Mouse (Mus musculus) stomach, postnatal 0 days (tissue): Measurements from ENCODE around the gene Sfrp2. TPM values are rescaled to one million over a fixed set of nuclear protein-coding genes. Genes with fewer than 3 reads are reported as not detected.

Source experiments
- ATAC-seq: fragments of 200-750 bp; cut with Nextera tagmentation; 2 replicates; pipeline ENCODE4 v1.8.0; 2017; ENCODE audit not compliant: low FRiP score, low TSS enrichment
- DNase-seq: peaks from one replicate; pipeline ENCODE4 v3.0.0-alpha.2; 2016; ENCODE audit warnings: low spot score
- H3K27ac ChIP-seq: fragments of 300-500 bp; sonication (generic); replicated peaks from 2 replicates; pipeline ENCODE4 v1.5.1; 2014; ENCODE audit warnings: mild to moderate bottlenecking, control low read depth
- H3K27me3 ChIP-seq: fragments of 300-500 bp; sonication (generic); 2 replicates; pipeline ENCODE4 v1.6.1; 2014; ENCODE audit warnings: low read length; ENCODE audit not compliant: control insufficient read depth, insufficient read depth
- H3K36me3 ChIP-seq: fragments of 300-500 bp; sonication (generic); 2 replicates; pipeline ENCODE4 v1.6.1; 2014; ENCODE audit warnings: low read length, mixed read lengths; ENCODE audit not compliant: control insufficient read depth, insufficient read depth
- H3K4me1 ChIP-seq: fragments of 300-500 bp; sonication (generic); replicated peaks from 2 replicates; pipeline ENCODE4 v1.6.1; 2014; ENCODE audit warnings: antibody characterized with exemption; ENCODE audit not compliant: control insufficient read depth, insufficient read depth
- H3K4me2 ChIP-seq: fragments of 300-500 bp; sonication (generic); replicated peaks from 2 replicates; pipeline ENCODE4 v1.6.1; 2014; ENCODE audit warnings: low read depth, mild to moderate bottlenecking, control low read depth, moderate library complexity
- H3K4me3 ChIP-seq: fragments of 300-500 bp; sonication (generic); 2 replicates; pipeline ENCODE4 v1.5.1; 2014; ENCODE audit warnings: low read depth, low read length, control low read depth
- H3K9ac ChIP-seq: fragments of 300-500 bp; sonication (generic); 2 replicates; pipeline ENCODE4 v1.6.1; 2014; ENCODE audit warnings: mild to moderate bottlenecking, low read length, control low read depth, mixed read lengths
- H3K9me3 ChIP-seq: fragments of 300-500 bp; sonication (generic); 2 replicates; pipeline ENCODE4 v1.6.1; 2016; ENCODE audit warnings: low read length; ENCODE audit not compliant: control insufficient read depth
- CTCF ChIP-seq: IDR thresholded peaks from 2 replicates; pipeline ENCODE4 v1.5.1; 2016; ENCODE audit warnings: antibody characterized with exemption, low read depth, mild to moderate bottlenecking, moderate library complexity
- EP300 ChIP-seq: optimal IDR thresholded peaks from 2 replicates; pipeline ENCODE3; 2016; ENCODE audit warnings: antibody characterized with exemption
- WGBS: fragments of 180-500 bp; shearing (Covaris S2); extraction: QIAGEN DNeasy Blood & Tissue Kit; methylation state at CpG from one replicate; pipeline ENCODE4 v1.1.7; 2014; 5-methylcytosine and 5-hydroxymethylcytosine counted together
- polyA plus RNA-seq: library from polyadenylated mRNA; unstranded; fragments of >200 nt; fragmentation: Nextera tagmentation; extraction: Ambion mirVana; gene quantifications from 2 replicates; pipeline ENCODE4 v1.2.1, GENCODE M21; 2015

The Sfrp2 gene
- polyA plus RNA-seq, 1 experiment from 2014 or later, result 118 TPM

DNA sequence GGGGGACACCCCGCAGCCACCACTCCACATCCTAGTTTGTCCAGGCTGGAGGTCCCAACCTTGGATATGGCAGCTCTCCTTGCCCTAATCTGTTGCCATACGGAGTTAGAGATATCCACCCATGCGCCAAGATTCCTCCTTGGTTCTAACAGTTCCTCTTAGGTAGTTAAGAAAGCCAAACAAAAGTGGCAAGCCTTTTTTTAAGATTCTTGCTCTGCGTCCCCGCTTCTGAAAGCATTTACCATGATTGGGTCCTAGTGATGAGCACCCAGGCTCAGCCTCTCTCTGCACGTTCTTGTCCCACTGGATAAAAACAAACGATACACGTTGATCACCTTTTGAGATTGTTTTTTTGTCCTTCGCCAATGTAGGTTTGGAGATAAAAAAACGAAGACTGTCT lies 1.0 kb downstream of the Sfrp2 start:
- H3K9me3 ChIP-seq, result no peaks in the 10 kb centered on the region
- TF ChIP-seq EP300, result no peak
- TF ChIP-seq CTCF, result no peak
- H3K4me1 ChIP-seq, result peaks cover 11% of the 10 kb centered on the region
- H3K9ac ChIP-seq, result peak overlapping the region; percentile 59
- ATAC-seq (no peak), DNase-seq (no peak)
- 23% methylated on average over 10 of the region's 10 CpGs for WGBS
- H3K36me3 ChIP-seq, result peaks cover 7% of the 10 kb centered on the region; the same call in 1 of the 2 replicates
- H3K4me2 ChIP-seq, result peak overlapping the region; percentile 77
- peak overlapping the region; percentile 50 for H3K4me3 ChIP-seq
- no peak overlapping the region for H3K27ac ChIP-seq
- H3K27me3 ChIP-seq, result no peaks in the 10 kb centered on the region

DNA sequence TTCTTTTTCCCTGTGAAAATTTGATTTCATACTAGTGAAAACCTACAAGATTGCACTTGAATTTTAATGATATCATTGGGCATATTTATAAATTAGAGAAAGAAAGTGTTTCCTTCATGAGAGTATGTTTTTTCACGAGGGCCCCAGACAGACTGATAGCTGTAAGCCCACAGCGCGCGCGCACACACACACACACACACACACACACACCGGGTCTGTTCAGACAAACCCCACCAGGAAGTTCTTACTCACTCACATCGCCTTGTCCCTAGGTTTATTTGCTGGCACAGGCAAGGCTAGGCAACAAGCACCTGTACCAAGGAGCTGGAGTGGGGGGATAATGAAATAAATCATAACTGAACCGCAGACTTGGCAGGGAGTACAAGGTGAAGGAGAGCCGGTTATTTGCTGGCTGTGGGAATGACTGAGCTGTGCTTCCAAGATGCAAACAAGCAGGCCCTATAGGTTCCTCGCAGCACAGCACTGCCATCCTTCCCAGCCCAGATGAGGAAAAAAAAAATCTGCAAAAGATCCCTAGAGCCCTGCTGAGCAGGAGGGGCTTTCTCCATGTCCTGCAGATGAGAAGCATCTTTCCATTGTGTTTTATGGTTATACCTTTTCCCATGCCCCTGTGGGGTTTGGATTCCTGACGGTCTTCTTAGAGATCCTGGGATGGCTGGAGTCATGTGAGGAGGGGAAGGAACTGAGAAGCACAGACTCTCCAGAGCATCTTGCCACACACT lies 2.3 kb downstream of the Sfrp2 start:
- no peak overlapping the region for H3K27ac ChIP-seq
- peak overlapping the region; percentile 41 for H3K4me2 ChIP-seq
- H3K9ac ChIP-seq, result no peak overlapping the region
- no peak for DNase-seq
- H3K4me3 ChIP-seq, result peak overlapping the region; percentile 10; the same call in 1 of the 2 replicates
- 40% methylated on average over 11 of the region's 11 CpGs for WGBS
- ATAC-seq, result no peak
- TF ChIP-seq CTCF, result no peak
- no peak for TF ChIP-seq EP300
- peaks cover 11% of the 10 kb centered on the region for H3K4me1 ChIP-seq
- peaks cover 7% of the 10 kb centered on the region; the same call in 1 of the 2 replicates for H3K36me3 ChIP-seq
- H3K9me3 ChIP-seq, result no peaks in the 10 kb centered on the region
- no peaks in the 10 kb centered on the region for H3K27me3 ChIP-seq

DNA sequence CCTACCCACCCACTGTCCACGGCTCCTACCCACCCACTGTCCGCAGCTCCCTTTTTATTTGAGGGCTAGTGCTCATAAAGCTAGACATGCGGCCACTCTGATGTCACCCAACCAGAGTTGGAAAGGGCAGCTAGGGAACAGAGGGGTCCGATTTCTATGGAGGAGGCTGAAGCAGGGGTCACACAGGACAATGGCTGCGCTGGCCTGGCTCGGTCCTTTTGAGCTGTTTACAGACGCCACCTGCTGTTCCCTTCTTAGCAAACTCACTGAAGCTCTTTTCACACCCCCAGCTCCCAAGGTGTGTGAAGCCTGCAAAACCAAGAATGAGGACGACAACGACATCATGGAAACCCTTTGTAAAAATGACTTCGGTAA lies 2.9 kb downstream of the Sfrp2 start:
- no peak for ATAC-seq
- WGBS, result 35% methylated on average over 10 of the region's 10 CpGs
- DNase-seq, result no peak
- Histone ChIP-seq H3K36me3 (peaks cover 7% of the 10 kb centered on the region; the same call in 1 of the 2 replicates), H3K9ac (no peak overlapping the region), H3K27ac (no peak overlapping the region), H3K9me3 (no peaks in the 10 kb centered on the region), H3K4me2 (0 out of 2 replicates have a peak overlapping the region, but pooled peaks have one; percentile 41), H3K27me3 (no peaks in the 10 kb centered on the region), H3K4me3 (peak overlapping the region; percentile 10; the same call in 1 of the 2 replicates), H3K4me1 (peaks cover 9% of the 10 kb centered on the region)
- TF ChIP-seq CTCF, result peak; percentile 47
- no peak for TF ChIP-seq EP300

DNA sequence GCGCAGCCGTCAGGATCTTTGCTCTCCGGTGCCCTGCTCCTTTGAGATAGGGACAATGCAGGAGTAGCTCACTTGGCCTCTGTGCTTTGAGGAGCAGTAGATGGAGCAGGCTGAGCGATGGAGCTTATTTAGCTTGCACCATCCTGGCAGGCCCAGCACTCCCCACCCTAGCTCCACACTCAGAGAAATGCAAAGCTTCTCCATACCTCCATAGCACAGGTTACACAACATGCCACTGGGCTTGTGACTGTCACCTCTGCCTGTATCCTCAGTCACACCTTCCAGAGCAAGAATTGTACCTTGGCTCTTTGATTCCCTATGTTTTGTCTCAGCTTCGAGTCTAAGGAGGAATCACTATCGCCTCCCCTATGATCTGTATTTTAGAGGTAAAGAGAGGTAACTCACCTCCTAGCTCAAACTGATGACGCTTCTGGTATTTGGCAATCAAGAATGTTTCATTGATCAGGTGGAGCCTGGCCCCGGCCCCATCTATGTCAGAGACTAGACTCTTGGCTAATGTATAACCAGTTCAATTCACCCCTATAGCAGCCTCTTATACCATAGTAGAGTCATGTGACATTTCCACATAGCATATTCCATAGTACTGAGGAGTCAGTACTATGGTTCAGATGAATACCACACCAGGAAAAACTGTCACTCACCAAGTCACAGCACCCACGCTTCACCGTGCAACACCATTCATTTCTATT lies 5.2 kb downstream of the Sfrp2 start:
- no peak overlapping the region for H3K9ac ChIP-seq
- no peaks in the 10 kb centered on the region for H3K27me3 ChIP-seq
- no peak overlapping the region for H3K27ac ChIP-seq
- H3K4me3 ChIP-seq, result no peak overlapping the region
- H3K4me2 ChIP-seq, result no peak overlapping the region
- ATAC-seq (no peak), DNase-seq (no peak)
- WGBS, result 75% methylated on average over 10 of the region's 10 CpGs
- H3K9me3 ChIP-seq, result no peaks in the 10 kb centered on the region
- H3K36me3 ChIP-seq, result peaks cover 7% of the 10 kb centered on the region; the same call in 1 of the 2 replicates
- TF ChIP-seq CTCF, result no peak
- no peak for TF ChIP-seq EP300
- H3K4me1 ChIP-seq, result no peaks in the 10 kb centered on the region

DNA sequence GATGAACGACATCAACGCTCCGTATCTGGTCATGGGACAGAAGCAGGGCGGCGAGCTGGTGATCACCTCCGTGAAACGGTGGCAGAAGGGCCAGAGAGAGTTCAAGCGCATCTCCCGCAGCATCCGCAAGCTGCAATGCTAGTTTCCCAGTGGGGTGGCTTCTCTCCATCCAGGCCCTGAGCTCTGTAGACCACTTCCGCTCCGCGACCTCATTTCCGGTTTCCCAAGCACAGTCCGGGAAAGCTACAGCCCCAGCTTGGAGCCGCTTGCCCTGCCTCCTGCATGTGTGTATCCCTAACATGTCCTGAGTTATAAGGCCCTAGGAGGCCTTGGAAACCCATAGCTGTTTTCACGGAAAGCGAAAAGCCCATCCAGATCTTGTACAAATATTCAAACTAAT lies 7.2 kb downstream of the Sfrp2 start:
- Histone ChIP-seq H3K27me3 (no peaks in the 10 kb centered on the region), H3K9ac (no peak overlapping the region), H3K4me3 (no peak overlapping the region), H3K36me3 (peaks cover 7% of the 10 kb centered on the region; the same call in 1 of the 2 replicates), H3K9me3 (no peaks in the 10 kb centered on the region), H3K4me2 (no peak overlapping the region), H3K4me1 (no peaks in the 10 kb centered on the region), H3K27ac (no peak overlapping the region)
- no peak for ATAC-seq
- 92% methylated on average over 18 of the region's 18 CpGs for WGBS
- no peak for DNase-seq
- TF ChIP-seq EP300, result no peak
- TF ChIP-seq CTCF, result no peak

DNA sequence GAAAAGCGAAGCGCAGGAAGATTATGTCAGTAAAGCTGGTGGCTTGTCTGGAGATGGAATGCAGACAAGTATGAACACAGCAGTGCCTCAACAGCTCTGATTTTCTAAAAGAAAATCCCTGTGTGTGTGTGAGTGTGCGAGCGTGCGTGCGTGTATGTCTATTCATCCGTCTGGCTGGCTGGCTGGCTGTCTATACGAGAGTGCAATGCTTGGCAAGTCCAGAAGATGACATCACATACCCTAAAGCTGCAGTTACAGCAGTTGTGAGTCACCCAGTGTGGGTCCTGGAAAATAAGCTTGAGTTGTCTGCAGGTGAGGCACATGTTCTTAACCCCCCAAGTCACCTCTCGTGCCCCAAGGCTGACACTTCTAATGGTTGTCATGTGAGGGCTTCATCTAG lies 9.3 kb downstream of the Sfrp2 start:
- Histone ChIP-seq H3K4me3 (no peak overlapping the region), H3K4me1 (no peaks in the 10 kb centered on the region), H3K27ac (no peak overlapping the region), H3K36me3 (peaks cover 5% of the 10 kb centered on the region; the same call in 1 of the 2 replicates), H3K27me3 (no peaks in the 10 kb centered on the region), H3K9ac (no peak overlapping the region), H3K9me3 (no peaks in the 10 kb centered on the region), H3K4me2 (no peak overlapping the region)
- TF ChIP-seq EP300, result no peak
- 44% methylated on average over 9 of the region's 9 CpGs for WGBS
- peak; percentile 57; the same call in 1 of the 2 replicates for ATAC-seq
- no peak for DNase-seq
